Mouse (Mus musculus) megakaryocyte, embryonic 14.5 days (primary cell): ENCODE data around the gene Patj.

Experiments
- FLI1 ChIP-seq: IDR thresholded peaks from 2 replicates; pipeline ENCODE4 v1.6.1; 2012; ENCODE audit warnings: low read length, inconsistent platforms, mixed read lengths
- GATA1 ChIP-seq: IDR thresholded peaks from 3 replicates; pipeline ENCODE4 v1.6.1; 2012; ENCODE audit warnings: mixed read lengths, low read length, inconsistent platforms, borderline replicate concordance

GRCm38 (mm10) chr4:98555666-98556065 is 160.1 kb downstream of the Patj start:
- TF ChIP-seq GATA1 (no peak), FLI1 (no peak)
